Mouse (Mus musculus): ENCODE data around the gene 1700029P11Rik. TPM values are rescaled to one million over a fixed set of nuclear protein-coding genes. Genes with fewer than 3 reads are reported as not detected.

The 1700029P11Rik gene
- total RNA-seq (2015) (not detected in 2 replicates), total RNA-seq (2017) (not detected in 2 replicates)

GRCm38 (mm10) chr15:81980321-81980720, at the start of gene 1700029P11Rik:
Gene 1700029P11Rik, plus strand, starts transcription at chr15:81980540.
- ATAC-seq (replicated peaks; ENCODE audit: poor library complexity): no peak

DNA sequence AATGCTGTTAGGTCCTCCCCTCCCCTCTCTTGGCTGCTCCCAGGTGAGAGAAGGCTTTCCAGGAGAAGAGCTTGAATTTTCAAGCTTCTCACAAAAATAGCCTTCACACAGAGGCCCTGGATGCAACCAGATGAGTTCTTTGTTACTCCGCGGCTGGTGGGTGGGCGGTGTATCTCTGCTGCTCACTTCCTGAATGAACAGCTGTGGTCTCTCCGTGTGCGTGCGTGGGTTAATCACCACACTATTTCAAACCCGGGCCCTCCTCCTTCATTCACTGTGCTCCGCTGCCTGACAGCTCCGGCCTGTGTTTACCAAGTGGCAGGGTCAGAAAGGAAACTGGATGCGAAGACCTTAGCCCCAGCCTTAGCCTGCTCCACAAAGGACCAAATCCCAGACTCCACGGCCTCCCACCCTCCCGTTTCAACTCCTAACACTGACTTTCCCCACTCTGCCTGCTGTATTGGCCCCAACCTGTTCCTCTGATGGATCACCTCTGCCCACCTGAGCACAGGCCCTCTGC, 47.3 kb upstream of the 1700029P11Rik start:
- no peak for ATAC-seq (replicated peaks; ENCODE audit: poor library complexity)

GRCm38 (mm10) chr15:81933986-81934385, 46.4 kb upstream of the 1700029P11Rik start:
- ATAC-seq (replicated peaks; ENCODE audit: poor library complexity): 0 out of 2 replicates have a peak, but pooled peaks have one; percentile 26

DNA sequence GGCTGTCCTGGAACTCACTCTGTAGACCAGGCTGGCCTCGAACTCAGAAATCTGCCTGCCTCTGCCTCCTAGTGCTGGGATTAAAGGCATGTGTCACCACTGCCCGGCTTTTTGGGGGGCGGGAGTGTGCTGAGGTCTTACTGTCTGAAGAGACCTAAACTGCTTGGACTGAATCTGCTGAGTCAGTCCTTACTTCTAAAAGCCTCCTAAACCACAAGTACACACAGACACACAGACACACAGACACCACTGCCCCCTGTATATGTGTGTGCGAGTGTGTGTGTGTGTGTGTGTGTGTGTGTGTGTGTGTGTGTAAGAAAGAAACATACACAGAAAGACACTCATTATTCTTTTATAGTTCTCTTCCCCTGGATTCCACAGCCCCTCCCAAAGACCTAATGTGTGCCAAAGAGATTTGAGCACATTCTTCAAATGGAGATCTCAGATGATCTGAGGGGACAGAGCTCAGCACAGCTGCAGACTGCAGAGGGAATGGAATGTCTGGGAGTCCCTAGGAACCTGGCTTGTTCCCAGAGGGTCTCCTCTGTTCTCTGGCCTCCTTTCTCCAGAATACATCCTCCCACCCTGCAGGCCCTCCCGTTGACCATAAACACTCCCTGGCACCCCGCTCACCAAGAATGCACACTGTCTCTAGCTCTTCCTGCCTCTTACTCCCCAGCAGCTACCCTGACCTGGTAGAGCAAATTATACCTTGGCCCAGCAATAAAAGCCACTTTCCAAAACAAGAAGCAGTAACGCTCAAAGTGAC, 44.3 kb upstream of the 1700029P11Rik start:
- ATAC-seq (replicated peaks; ENCODE audit: poor library complexity): no peak

DNA sequence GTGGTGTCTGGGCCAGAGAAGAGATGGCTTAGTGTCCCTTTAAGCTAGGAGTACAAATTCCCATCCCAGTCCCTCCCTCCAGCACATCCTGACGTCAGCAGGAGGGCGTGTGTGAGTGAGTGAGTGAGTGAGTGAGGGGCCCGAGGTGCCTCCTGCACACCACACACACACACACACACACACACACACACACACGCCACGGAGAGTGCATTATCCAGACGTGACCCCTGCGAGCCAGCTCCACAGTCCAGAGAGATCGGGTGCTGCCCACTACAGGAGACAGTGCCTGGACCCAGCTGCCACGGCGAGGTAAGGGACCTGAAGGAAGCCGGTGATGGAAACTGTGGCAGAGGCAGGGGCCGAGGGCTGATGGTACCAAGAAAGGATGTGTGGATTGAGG, 43.7 kb upstream of the 1700029P11Rik start, which contains the start of gene Csdc2:
TSS of gene Csdc2 (plus strand) at position 81 of the 400 bp plus-strand sequence.
- no peak for ATAC-seq (replicated peaks; ENCODE audit: poor library complexity)

- ATAC-seq (replicated peaks; ENCODE audit: poor library complexity): no peak
Measured at GRCm38 (mm10) chr15:81937098-81937972, 43.0 kb upstream of the 1700029P11Rik start.

DNA sequence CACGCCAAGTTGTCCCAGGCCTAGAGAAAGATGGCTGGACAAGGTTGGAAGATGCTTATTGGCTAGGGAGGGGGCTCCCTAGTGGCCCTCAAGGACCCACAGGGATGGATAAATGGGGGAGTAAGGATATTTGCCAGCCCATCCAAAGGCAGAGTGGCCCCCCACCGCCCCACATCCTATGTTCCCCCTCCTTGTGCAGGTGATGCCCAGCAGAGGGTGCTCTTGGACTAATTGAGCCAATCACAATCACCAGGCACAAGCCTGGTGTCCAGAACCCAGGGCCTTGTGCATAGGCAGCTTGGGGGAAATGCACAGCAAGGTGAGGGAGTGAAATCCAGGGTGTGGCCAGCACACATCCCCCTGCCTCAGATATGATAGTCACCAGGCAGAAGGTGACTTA, 42.1 kb upstream of the 1700029P11Rik start:
- ATAC-seq (replicated peaks; ENCODE audit: poor library complexity): peak; percentile 63

GRCm38 (mm10) chr15:81939157-81939715, 41.1 kb upstream of the 1700029P11Rik start:
- no peak for ATAC-seq (replicated peaks; ENCODE audit: poor library complexity)

GRCm38 (mm10) chr15:81939774-81940173, 40.6 kb upstream of the 1700029P11Rik start:
- ATAC-seq (replicated peaks; ENCODE audit: poor library complexity): peak; percentile 58

DNA sequence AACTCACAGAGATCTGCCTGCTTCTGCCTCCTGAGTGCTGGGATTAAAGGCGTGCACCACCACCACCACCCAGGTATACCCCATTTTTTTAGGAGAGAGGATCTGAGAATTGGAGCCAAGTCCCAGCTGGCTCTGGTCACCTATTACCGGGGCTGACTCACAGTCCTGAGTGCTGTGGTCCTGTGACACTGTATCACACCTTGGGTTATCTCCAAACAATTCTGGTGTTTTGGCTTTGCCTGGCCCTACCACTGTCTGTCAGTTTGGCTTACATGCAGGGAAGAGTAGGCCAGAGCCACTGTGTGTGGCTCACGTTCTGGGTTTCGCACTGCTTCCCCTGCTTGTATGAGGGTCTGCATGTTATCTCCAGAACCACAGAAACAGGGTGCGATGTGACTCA, 40.1 kb upstream of the 1700029P11Rik start:
- ATAC-seq (replicated peaks; ENCODE audit: poor library complexity): no peak

GRCm38 (mm10) chr15:81941010-81941409, 39.3 kb upstream of the 1700029P11Rik start:
- no peak for ATAC-seq (replicated peaks; ENCODE audit: poor library complexity)

DNA sequence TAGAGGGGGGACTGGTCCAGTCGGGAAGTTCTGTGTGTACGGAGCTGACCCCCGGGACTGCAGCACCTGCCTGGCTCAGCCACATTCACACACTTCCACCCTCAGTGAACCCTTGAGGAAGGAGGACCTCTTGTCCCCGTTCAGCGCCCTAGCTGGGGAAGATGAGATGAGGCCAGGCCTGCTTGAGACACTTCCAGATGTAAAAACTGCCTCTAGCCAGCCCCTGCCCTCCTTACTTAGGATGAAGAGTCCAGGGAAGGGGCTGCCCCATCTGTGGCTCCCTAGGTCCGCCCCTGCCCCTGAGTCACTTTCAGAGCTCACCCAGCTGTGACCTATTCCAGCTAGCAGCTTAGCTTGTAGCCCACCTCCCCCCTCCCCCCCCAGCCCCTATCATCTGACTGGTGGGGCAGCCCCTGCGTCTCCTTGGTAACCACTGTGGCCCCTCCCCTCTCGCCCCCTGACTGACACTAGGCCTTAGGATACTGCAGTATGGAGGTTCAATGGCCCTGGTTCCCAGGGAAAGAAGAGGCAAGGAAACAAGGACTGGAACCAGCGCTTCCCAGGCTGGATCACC, 37.1 kb upstream of the 1700029P11Rik start:
- no peak for ATAC-seq (replicated peaks; ENCODE audit: poor library complexity)

GRCm38 (mm10) chr15:81949076-81949475, 31.3 kb upstream of the 1700029P11Rik start:
- ATAC-seq (replicated peaks; ENCODE audit: poor library complexity): no peak

DNA sequence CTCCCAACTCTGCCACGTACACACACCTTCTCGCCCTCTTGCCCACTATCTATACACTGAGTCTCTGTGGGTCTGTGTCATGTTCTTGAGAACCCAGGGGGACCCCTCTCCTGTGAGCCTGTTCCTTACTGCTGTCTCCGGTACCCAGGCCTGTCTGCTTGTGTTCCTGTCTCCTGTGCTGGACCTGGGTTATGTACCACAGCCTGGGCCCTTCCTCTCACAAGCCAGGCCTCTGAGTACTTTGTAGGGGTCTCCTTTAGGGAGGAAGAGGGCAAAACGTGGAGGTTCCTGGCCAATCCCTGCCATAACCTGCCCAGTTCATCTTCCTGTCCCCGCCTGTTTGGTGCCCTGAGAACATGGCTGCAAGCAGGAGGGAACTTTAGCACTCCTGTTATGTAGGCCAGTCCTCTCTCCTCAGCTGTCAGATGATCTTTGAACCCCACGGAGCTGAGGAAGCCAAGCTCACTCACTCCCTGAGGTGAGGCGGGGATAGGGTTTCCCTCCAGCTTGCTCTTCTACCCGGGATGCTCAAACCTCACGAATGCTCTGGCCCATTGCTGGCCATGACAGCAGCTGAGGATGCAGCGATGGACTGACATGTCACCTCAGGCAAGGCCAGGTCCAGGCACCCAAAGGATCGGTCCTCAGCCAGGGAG, 30.7 kb upstream of the 1700029P11Rik start:
- ATAC-seq (replicated peaks; ENCODE audit: poor library complexity): no peak

GRCm38 (mm10) chr15:81950716-81951115, 29.6 kb upstream of the 1700029P11Rik start:
- no peak for ATAC-seq (replicated peaks; ENCODE audit: poor library complexity)

GRCm38 (mm10) chr15:81951159-81951558, 29.2 kb upstream of the 1700029P11Rik start:
- no peak for ATAC-seq (replicated peaks; ENCODE audit: poor library complexity)

DNA sequence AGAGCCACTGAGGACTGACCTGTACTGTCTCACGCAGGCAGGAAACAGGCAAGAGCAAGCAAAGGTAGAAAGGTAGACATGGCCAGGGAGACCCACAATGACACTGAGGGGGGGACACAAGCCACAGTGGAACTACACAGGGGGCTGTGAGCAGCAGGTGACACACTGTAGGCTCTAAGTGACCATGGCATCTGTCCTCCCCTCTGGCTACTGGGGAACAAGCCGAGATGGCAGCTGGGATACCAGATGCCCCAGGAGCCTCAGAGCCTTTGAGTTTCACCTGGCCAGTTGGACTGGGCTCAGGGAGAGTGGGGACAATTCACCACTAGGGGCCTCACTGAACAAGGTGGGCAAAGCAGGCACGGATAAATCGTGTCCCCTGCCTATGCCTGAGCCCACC, 28.0 kb upstream of the 1700029P11Rik start:
- no peak for ATAC-seq (replicated peaks; ENCODE audit: poor library complexity)

GRCm38 (mm10) chr15:81954151-81954583, 26.2 kb upstream of the 1700029P11Rik start:
- no peak for ATAC-seq (replicated peaks; ENCODE audit: poor library complexity)

- no peak for ATAC-seq (replicated peaks; ENCODE audit: poor library complexity)
Measured at GRCm38 (mm10) chr15:81954716-81955115, 25.6 kb upstream of the 1700029P11Rik start.

- no peak for ATAC-seq (replicated peaks; ENCODE audit: poor library complexity)
Measured at GRCm38 (mm10) chr15:81955414-81955813, 24.9 kb upstream of the 1700029P11Rik start.
